ENCODE assay signal across 17 mouse cellular contexts in genomic region chr12:4546491-4546890, GRCm38 (mm10). TPM values are rescaled to one million over a fixed set of nuclear protein-coding genes. Genes with fewer than 3 reads are reported as not detected.
A peak's percentile ranks its signal among the peaks of the same experiment; 100 is the strongest.
DNase-seq lines count a peak whose midpoint lies in the region; ATAC-seq and TF ChIP-seq lines count a peak whose summit lies in the region.
"Had no signal": no experiment of that assay in that cellular context is flagged by ENCODE, and none has a peak within 500 bp of the region (broad histone marks: within the 10 kb centered on the region; RNA-seq: fewer than 3 reads in every experiment).

No protein-coding gene starts in this region.

- TF ChIP-seq EP300 in liver, postnatal 0 days (IDR thresholded peaks at IDR 0.05; ENCODE audit: low read depth) = no peak

- no peak overlapping the region for H3K9ac ChIP-seq in liver, postnatal 0 days (replicated peaks)
- H3K9ac ChIP-seq in heart, embryonic 16.5 days (ENCODE audit: low read length) = no peak overlapping the region
- H3K9ac ChIP-seq: kidney, embryonic 15.5 days had no signal

- TF ChIP-seq CTCF in liver, postnatal 0 days (IDR thresholded peaks at IDR 0.05; ENCODE audit: low read depth) = no peak

- ATAC-seq in liver, postnatal 0 days = no peak
- peak; percentile 32 for ATAC-seq in heart, embryonic 16.5 days (replicated peaks; ENCODE audit: extremely low read depth, insufficient read depth, low FRiP score)

- H3K9me3 ChIP-seq in liver, postnatal 0 days (ENCODE audit: low read length) = no peaks in the 10 kb centered on the region
- no peaks in the 10 kb centered on the region for H3K9me3 ChIP-seq in heart, embryonic 16.5 days (replicated peaks; ENCODE audit: control insufficient read depth, low read length)
- H3K9me3 ChIP-seq: G1E; kidney, embryonic 15.5 days; megakaryocyte, embryonic 14.5 days had no signal

- no peaks in the 10 kb centered on the region for H3K36me3 ChIP-seq in liver, postnatal 0 days (replicated peaks; ENCODE audit: insufficient read depth, low read length)
- no peaks in the 10 kb centered on the region for H3K36me3 ChIP-seq in heart, embryonic 16.5 days (ENCODE audit: control insufficient read depth, insufficient read depth)
- H3K36me3 ChIP-seq: G1E; kidney, embryonic 15.5 days had no signal

- no peaks in the 10 kb centered on the region for H3K4me1 ChIP-seq in liver, postnatal 0 days (ENCODE audit: insufficient read depth)
- H3K4me1 ChIP-seq in heart, embryonic 16.5 days (ENCODE audit: control insufficient read depth, insufficient read depth, low read length) = peaks cover 3% of the 10 kb centered on the region; the same call in 1 of the 2 replicates

- 61% methylated on average over 5 of the region's 5 CpGs for WGBS in liver, postnatal 0 days (ENCODE audit: insufficient replicate concordance)
- 36% methylated on average over 5 of the region's 5 CpGs for WGBS in heart, embryonic 16.5 days

- no peak overlapping the region for H3K4me2 ChIP-seq in liver, postnatal 0 days (ENCODE audit: low read depth, low read length)
- no peak overlapping the region for H3K4me2 ChIP-seq in heart, embryonic 16.5 days (ENCODE audit: low read depth, low read length)
- H3K4me2 ChIP-seq: kidney, embryonic 15.5 days had no signal

- no peaks in the 10 kb centered on the region for H3K27me3 ChIP-seq in liver, postnatal 0 days (ENCODE audit: insufficient read depth, low read length)
- H3K27me3 ChIP-seq in heart, embryonic 16.5 days (ENCODE audit: control insufficient read depth, insufficient read depth, low read length) = no peaks in the 10 kb centered on the region
- H3K27me3 ChIP-seq: kidney, embryonic 15.5 days; megakaryocyte, embryonic 14.5 days had no signal

- H3K4me3 ChIP-seq in liver, postnatal 0 days (ENCODE audit: low read depth, low read length) = no peak overlapping the region
- no peak overlapping the region for H3K4me3 ChIP-seq in heart, embryonic 16.5 days (ENCODE audit: low read length)
- H3K4me3 ChIP-seq: kidney, embryonic 15.5 days; megakaryocyte, embryonic 14.5 days had no signal

- peak; percentile 10 for DNase-seq in liver
- no peak for DNase-seq in liver, postnatal 0 days
- DNase-seq in gastrocnemius, adult 18-20 months (ENCODE audit: low spot score) = peak; percentile 50
- peak; percentile 40 for DNase-seq in lung, postnatal 36 days
- DNase-seq in yolk sac, embryonic 10.5 days (ENCODE audit: low spot score) = no peak
- DNase-seq in natural killer cell, adult 2 months (ENCODE audit: low spot score in 2 of 2) = no peak
- DNase-seq in B cell, adult 2 months = no peak
- DNase-seq: adrenal gland, adult 8-10 months; cerebellum, adult 11-12 months; thymus, postnatal 36 days had no signal

- H3K27ac ChIP-seq in liver, postnatal 0 days (ENCODE audit: low read depth) = no peak overlapping the region
- no peak overlapping the region for H3K27ac ChIP-seq in heart, embryonic 16.5 days (ENCODE audit: low read length)
- H3K27ac ChIP-seq: kidney, embryonic 15.5 days had no signal

RNA-seq across cellular contexts. Expression of gene Itsn2, which starts 45.9 kb away (rescaled TPM):
- polyA plus RNA-seq in liver, postnatal 0 days (2015; fragmentation: Nextera tagmentation; extraction: Ambion mirVana) = 15.3 and 17.5 TPM in 2 replicates
- 10 to 100 TPM; 22.7 to 25.7 TPM for total RNA-seq in gastrocnemius, adult 18-20 months (2021)
- 32.1 and 33.2 TPM in 2 replicates for polyA plus RNA-seq in heart, embryonic 16.5 days (2015; fragmentation: Nextera tagmentation; extraction: Ambion mirVana)

RNA-seq across cellular contexts. Expression of gene Gm3625, which starts 46.2 kb away (rescaled TPM):
- not detected in 2 replicates for polyA plus RNA-seq in liver, postnatal 0 days (2015; fragmentation: Nextera tagmentation; extraction: Ambion mirVana)
- not detected for total RNA-seq in gastrocnemius, adult 18-20 months (2021)
- polyA plus RNA-seq in heart, embryonic 16.5 days (2015; fragmentation: Nextera tagmentation; extraction: Ambion mirVana) = not detected in 2 replicates
- total RNA-seq: adrenal gland, adult 8-10 months; G1E; left cerebral cortex, postnatal 10 days had no signal
- polyA plus RNA-seq: G1E; kidney, embryonic 15.5 days; neural tube, embryonic 14.5 days; small intestine, adult 2 months had no signal

Comparison
In these comparisons a context has a peak if more than half of its experiments do, and no peak if none do; other contexts are left out.
1. DNase-seq: peak in liver (single experiment), gastrocnemius, adult 18-20 months (single experiment) and lung, postnatal 36 days (single experiment); none in liver, postnatal 0 days (single experiment), yolk sac, embryonic 10.5 days (single experiment), natural killer cell, adult 2 months (0 of 2) and B cell, adult 2 months (0 of 2).